In the genomic region with DNA sequence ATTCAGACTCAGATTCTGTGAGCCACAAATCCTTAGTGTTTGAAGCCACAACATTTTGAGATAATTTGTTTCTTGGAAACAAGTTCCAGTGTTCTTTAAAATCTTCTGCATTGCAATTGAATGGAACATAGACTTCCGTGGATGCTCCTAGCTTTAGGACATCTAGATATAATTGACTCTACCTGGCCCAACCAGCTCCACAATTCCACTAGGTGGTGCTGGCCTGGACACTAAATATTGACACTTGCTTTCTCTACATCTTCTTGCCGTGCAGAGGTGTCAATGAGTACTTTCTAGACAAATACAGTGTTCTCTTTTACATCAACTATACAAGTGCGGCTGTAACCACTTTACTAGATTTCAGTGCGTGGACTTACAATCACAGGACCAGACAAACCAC, we compare ENCODE assay signal across 15 mouse cellular contexts.
DNase-seq lines count a peak whose midpoint lies in the region; ATAC-seq and TF ChIP-seq lines count a peak whose summit lies in the region.
"Had no signal": no experiment of that assay in that cellular context is flagged by ENCODE, and none has a peak within 500 bp of the region (broad histone marks: within the 10 kb centered on the region; RNA-seq: fewer than 3 reads in every experiment).

No protein-coding gene starts in this region.

- H3K4me3 ChIP-seq in liver, adult 2 months (ENCODE audit: insufficient read depth, low read depth, low read length): no peak overlapping the region
- no peak overlapping the region for H3K4me3 ChIP-seq in liver, embryonic 12.5 days
- H3K4me3 ChIP-seq: hindbrain, embryonic 10.5 days; limb, embryonic 15.5 days had no signal

- H3K9ac ChIP-seq in liver, adult 2 months (ENCODE audit: low read depth, low read length): no peak overlapping the region
- no peak overlapping the region for H3K9ac ChIP-seq in liver, embryonic 12.5 days
- H3K9ac ChIP-seq: limb, embryonic 15.5 days had no signal

- no peak overlapping the region for H3K27ac ChIP-seq in liver, adult 2 months (replicated peaks; ENCODE audit: insufficient read depth, low read depth, low read length)
- H3K27ac ChIP-seq in liver, embryonic 12.5 days: no peak overlapping the region
- H3K27ac ChIP-seq: limb, embryonic 15.5 days had no signal

- H3K27me3 ChIP-seq in liver, adult 2 months (ENCODE audit: control insufficient read depth, insufficient read depth, low read length): no peaks in the 10 kb centered on the region
- 0 out of 2 replicates have a peak, but pooled peaks cover 4% of the 10 kb centered on the region for H3K27me3 ChIP-seq in liver, embryonic 12.5 days (replicated peaks)
- H3K27me3 ChIP-seq: limb, embryonic 15.5 days had no signal

- no peaks in the 10 kb centered on the region for H3K9me3 ChIP-seq in liver, embryonic 12.5 days (replicated peaks)
- H3K9me3 ChIP-seq: hindbrain, embryonic 10.5 days; limb, embryonic 15.5 days had no signal

- no peak for ATAC-seq in liver, embryonic 12.5 days
- ATAC-seq in megakaryocyte progenitor cell, adult 5-6 weeks (replicated peaks; ENCODE audit: poor library complexity): peak; percentile 60; the same call in 1 of the 2 replicates
- no peak for ATAC-seq in megakaryocyte, adult 5-6 weeks (ENCODE audit: poor library complexity, severe bottlenecking)
- ATAC-seq: forebrain, embryonic 16.5 days; midbrain, embryonic 16.5 days had no signal

- no peak for DNase-seq in liver, adult 2 months (ENCODE audit: extremely low read depth, low read depth, low spot score)
- DNase-seq in ES-CJ7 (ENCODE audit: low read depth, low spot score): peak; percentile 21
- no peak for DNase-seq in brain, embryonic 14.5 days (ENCODE audit: low read depth)
- DNase-seq in embryo, embryonic 9.5 days (ENCODE audit: extremely low spot score): no peak
- DNase-seq: cerebellum, adult 11 months; cerebellum, postnatal 25 days; layer of hippocampus, adult 9-11 months; right cerebral cortex, postnatal 14 days had no signal

- no peaks in the 10 kb centered on the region for H3K79me2 ChIP-seq in liver, adult 2 months (ENCODE audit: control insufficient read depth, insufficient read depth, low read length)

- TF ChIP-seq CTCF in liver, adult 2 months (IDR thresholded peaks at IDR 0.05; ENCODE audit: low read depth, low read length): peak; percentile 5; the same call in 1 of the 2 replicates
- TF ChIP-seq CTCF in brain, embryonic 14.5 days (IDR thresholded peaks at IDR 0.05; ENCODE audit: borderline replicate concordance, extremely low read depth, insufficient read depth, insufficient read length): peak; percentile 4; the same call in 1 of the 2 replicates

- 70% methylated on average over 4 of the region's 4 CpGs for WGBS in liver, adult 2 months
- 70% methylated on average over 4 of the region's 4 CpGs for WGBS in liver, embryonic 12.5 days (ENCODE audit: insufficient replicate concordance)

- H3K4me1 ChIP-seq in liver, adult 2 months (ENCODE audit: control insufficient read depth, insufficient read depth, low read length): peaks cover 7% of the 10 kb centered on the region; the same call in 1 of the 2 replicates
- H3K4me1 ChIP-seq in liver, embryonic 12.5 days: peaks cover 8% of the 10 kb centered on the region; the same call in 1 of the 2 replicates
- H3K4me1 ChIP-seq: limb, embryonic 15.5 days had no signal

- no peak overlapping the region for H3K4me2 ChIP-seq in liver, embryonic 12.5 days
- H3K4me2 ChIP-seq: limb, embryonic 15.5 days had no signal

- TF ChIP-seq POLR2A in liver, adult 2 months (IDR thresholded peaks at IDR 0.05; ENCODE audit: extremely low read depth, insufficient read depth, low read length): no peak
- TF ChIP-seq POLR2A in brain, embryonic 14.5 days (IDR thresholded peaks at IDR 0.05; ENCODE audit: borderline replicate concordance, extremely low read depth, insufficient read depth, insufficient read length, poor library complexity, severe bottlenecking): no peak

- peaks cover 9% of the 10 kb centered on the region for H3K36me3 ChIP-seq in liver, adult 2 months (ENCODE audit: control insufficient read depth, insufficient read depth, low read length)
- H3K36me3 ChIP-seq in liver, embryonic 12.5 days: no peaks in the 10 kb centered on the region
- H3K36me3 ChIP-seq: hindbrain, embryonic 10.5 days; limb, embryonic 15.5 days had no signal
